Mouse (Mus musculus) A20 (cell line): ENCODE data around the gene Ptpa.

Source experiments
- DNase-seq: peaks from one replicate; pipeline ENCODE4 v3.0.0-alpha.2; 2011; ENCODE audit warnings: low read depth, low spot score

Ptpa gene

GRCm38 (mm10) chr2:30463341-30463761 is 47.5 kb downstream of the Ptpa start:
- no peak for DNase-seq

- DNase-seq, result peak; percentile 84
Observed at GRCm38 (mm10) chr2:30463904-30464330, 48.1 kb downstream of the Ptpa start.

GRCm38 (mm10) chr2:30464411-30464810 is 48.6 kb downstream of the Ptpa start:
- DNase-seq, result no peak

GRCm38 (mm10) chr2:30466787-30467186 is 50.9 kb downstream of the Ptpa start:
- DNase-seq, result no peak

GRCm38 (mm10) chr2:30469009-30469408 is 53.2 kb downstream of the Ptpa start:
- no peak for DNase-seq

GRCm38 (mm10) chr2:30469796-30470142 is 53.9 kb downstream of the Ptpa start:
- peak; percentile 63 for DNase-seq

GRCm38 (mm10) chr2:30470143-30470946 is 54.5 kb downstream of the Ptpa start:
- DNase-seq, result no peak

- DNase-seq, result no peak
Observed at GRCm38 (mm10) chr2:30471051-30471450, 55.2 kb downstream of the Ptpa start.

GRCm38 (mm10) chr2:30471795-30472720 is 56.2 kb downstream of the Ptpa start:
- DNase-seq, result peak; percentile 91

GRCm38 (mm10) chr2:30472731-30473351 is 57.0 kb downstream of the Ptpa start:
- no peak for DNase-seq

- DNase-seq, result no peak
Observed at GRCm38 (mm10) chr2:30473431-30474031, 57.7 kb downstream of the Ptpa start.

GRCm38 (mm10) chr2:30474039-30474438 is 58.2 kb downstream of the Ptpa start, which contains the start of gene Ier5l:
Ier5l (minus strand) TSS chr2:30474219.
- DNase-seq, result no peak

GRCm38 (mm10) chr2:30474776-30475175 is 58.9 kb downstream of the Ptpa start:
- no peak for DNase-seq

- DNase-seq, result no peak
Observed at GRCm38 (mm10) chr2:30475457-30475856, 59.6 kb downstream of the Ptpa start.

- DNase-seq, result no peak
Observed at GRCm38 (mm10) chr2:30476241-30476640, 60.4 kb downstream of the Ptpa start.

GRCm38 (mm10) chr2:30478526-30478925 is 62.7 kb downstream of the Ptpa start:
- DNase-seq, result no peak

GRCm38 (mm10) chr2:30487597-30487996 is 71.8 kb downstream of the Ptpa start:
- no peak for DNase-seq

- DNase-seq, result peak; percentile 53
Observed at GRCm38 (mm10) chr2:30490384-30490783, 74.5 kb downstream of the Ptpa start.

GRCm38 (mm10) chr2:30495000-30495908 is 79.4 kb downstream of the Ptpa start:
- DNase-seq, result no peak
